Mouse (Mus musculus): ENCODE measurements around the gene Phgr1. TPM values are rescaled to one million over a fixed set of nuclear protein-coding genes. Genes with fewer than 3 reads are reported as not detected.

Gene Phgr1
- total and polyA plus RNA-seq, 2 experiments from 2014 or later: not detected

GRCm38 (mm10) chr2:118754143-118754542 lies 18.4 kb upstream of the Phgr1 start:
- 95% methylated on average over 5 of the region's 5 CpGs for WGBS
- DNase-seq (ENCODE audit: low spot score): no peak
- no peaks in the 10 kb centered on the region for H3K27me3 ChIP-seq (ENCODE audit: insufficient read depth, low read length)

GRCm38 (mm10) chr2:118755407-118755806 lies 17.2 kb upstream of the Phgr1 start:
- TF ChIP-seq CTCF (IDR thresholded peaks at IDR 0.05): no peak
- no peak overlapping the region for H3K27ac ChIP-seq (ENCODE audit: low read depth, low read length)
- 81% methylated on average over 6 of the region's 6 CpGs for WGBS

More at GRCm38 (mm10) chr2:118754143-118754542, 18.4 kb upstream of the Phgr1 start:
- no peak for ATAC-seq (ENCODE audit: low FRiP score)
- no peak overlapping the region for H3K9ac ChIP-seq (replicated peaks; ENCODE audit: low read length, poor library complexity, severe bottlenecking)
- H3K4me2 ChIP-seq (ENCODE audit: low read depth, low read length, poor library complexity, severe bottlenecking): no peak overlapping the region
- no peak for TF ChIP-seq CTCF (IDR thresholded peaks at IDR 0.05)
- no peak overlapping the region for H3K27ac ChIP-seq (ENCODE audit: low read depth, low read length)
- no peak overlapping the region for H3K4me3 ChIP-seq (ENCODE audit: low read depth, low read length)
- 0 out of 2 replicates have a peak, but pooled peaks cover 2% of the 10 kb centered on the region for H3K36me3 ChIP-seq (ENCODE audit: insufficient read depth, low read length)
- no peaks in the 10 kb centered on the region; the same call in 1 of the 2 replicates for H3K4me1 ChIP-seq (ENCODE audit: insufficient read depth, low read length)
- H3K9me3 ChIP-seq (ENCODE audit: low read length): no peaks in the 10 kb centered on the region

GRCm38 (mm10) chr2:118756103-118756502 lies 16.5 kb upstream of the Phgr1 start:
- DNase-seq (ENCODE audit: low spot score): no peak

More at GRCm38 (mm10) chr2:118755407-118755806, 17.2 kb upstream of the Phgr1 start:
- H3K27me3 ChIP-seq (ENCODE audit: insufficient read depth, low read length): no peaks in the 10 kb centered on the region
- H3K36me3 ChIP-seq (ENCODE audit: insufficient read depth, low read length): no peaks in the 10 kb centered on the region
- ATAC-seq (ENCODE audit: low FRiP score): no peak
- no peak overlapping the region for H3K4me2 ChIP-seq (ENCODE audit: low read depth, low read length, poor library complexity, severe bottlenecking)
- H3K4me3 ChIP-seq (ENCODE audit: low read depth, low read length): no peak overlapping the region
- H3K9me3 ChIP-seq (ENCODE audit: low read length): no peaks in the 10 kb centered on the region
- no peak overlapping the region for H3K9ac ChIP-seq (replicated peaks; ENCODE audit: low read length, poor library complexity, severe bottlenecking)
- DNase-seq (ENCODE audit: low spot score): no peak
- no peaks in the 10 kb centered on the region for H3K4me1 ChIP-seq (ENCODE audit: insufficient read depth, low read length)

DNA sequence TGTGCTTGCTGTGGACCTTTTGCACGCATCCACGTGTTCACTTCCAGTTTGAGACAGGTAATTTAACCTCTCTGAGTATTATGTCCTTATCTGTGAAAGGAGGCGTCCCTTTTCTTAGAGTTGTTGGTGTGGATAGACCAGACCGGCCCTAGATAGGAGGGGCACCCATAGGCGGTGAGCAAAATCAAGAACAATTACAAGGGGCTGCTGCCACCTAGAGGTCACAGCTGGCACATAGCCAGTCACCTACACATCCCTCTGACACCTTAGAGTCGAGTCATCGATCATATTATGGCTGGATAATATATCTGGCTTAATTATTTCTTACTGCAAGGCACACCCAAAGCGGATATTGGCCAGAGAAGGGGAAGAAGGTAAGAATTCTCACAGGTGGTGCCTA lies 12.7 kb upstream of the Phgr1 start:
- Histone ChIP-seq H3K36me3 (ENCODE audit: insufficient read depth, low read length) (no peaks in the 10 kb centered on the region), H3K4me2 (ENCODE audit: low read depth, low read length, poor library complexity, severe bottlenecking) (no peak overlapping the region), H3K27ac (ENCODE audit: low read depth, low read length) (no peak overlapping the region), H3K9me3 (ENCODE audit: low read length) (no peaks in the 10 kb centered on the region), H3K9ac (replicated peaks; ENCODE audit: low read length, poor library complexity, severe bottlenecking) (no peak overlapping the region), H3K4me1 (ENCODE audit: insufficient read depth, low read length) (peaks cover 8% of the 10 kb centered on the region), H3K27me3 (ENCODE audit: insufficient read depth, low read length) (no peaks in the 10 kb centered on the region), H3K4me3 (ENCODE audit: low read depth, low read length) (no peak overlapping the region)
- 15% methylated on average over 8 of the region's 8 CpGs for WGBS
- peak; percentile 88 for DNase-seq (ENCODE audit: low spot score)
- peak; percentile 67 for ATAC-seq (ENCODE audit: low FRiP score)
- peak; percentile 89 for TF ChIP-seq CTCF (IDR thresholded peaks at IDR 0.05)

More at GRCm38 (mm10) chr2:118756103-118756502, 16.5 kb upstream of the Phgr1 start:
- no peaks in the 10 kb centered on the region for H3K9me3 ChIP-seq (ENCODE audit: low read length)
- no peak for ATAC-seq (ENCODE audit: low FRiP score)
- H3K4me2 ChIP-seq (ENCODE audit: low read depth, low read length, poor library complexity, severe bottlenecking): no peak overlapping the region
- H3K36me3 ChIP-seq (ENCODE audit: insufficient read depth, low read length): no peaks in the 10 kb centered on the region
- WGBS: 87% methylated on average over 4 of the region's 4 CpGs
- no peak overlapping the region for H3K4me3 ChIP-seq (ENCODE audit: low read depth, low read length)
- no peak for TF ChIP-seq CTCF (IDR thresholded peaks at IDR 0.05)
- H3K27ac ChIP-seq (ENCODE audit: low read depth, low read length): no peak overlapping the region
- H3K4me1 ChIP-seq (ENCODE audit: insufficient read depth, low read length): no peaks in the 10 kb centered on the region
- no peaks in the 10 kb centered on the region for H3K27me3 ChIP-seq (ENCODE audit: insufficient read depth, low read length)
- no peak overlapping the region for H3K9ac ChIP-seq (replicated peaks; ENCODE audit: low read length, poor library complexity, severe bottlenecking)

DNA sequence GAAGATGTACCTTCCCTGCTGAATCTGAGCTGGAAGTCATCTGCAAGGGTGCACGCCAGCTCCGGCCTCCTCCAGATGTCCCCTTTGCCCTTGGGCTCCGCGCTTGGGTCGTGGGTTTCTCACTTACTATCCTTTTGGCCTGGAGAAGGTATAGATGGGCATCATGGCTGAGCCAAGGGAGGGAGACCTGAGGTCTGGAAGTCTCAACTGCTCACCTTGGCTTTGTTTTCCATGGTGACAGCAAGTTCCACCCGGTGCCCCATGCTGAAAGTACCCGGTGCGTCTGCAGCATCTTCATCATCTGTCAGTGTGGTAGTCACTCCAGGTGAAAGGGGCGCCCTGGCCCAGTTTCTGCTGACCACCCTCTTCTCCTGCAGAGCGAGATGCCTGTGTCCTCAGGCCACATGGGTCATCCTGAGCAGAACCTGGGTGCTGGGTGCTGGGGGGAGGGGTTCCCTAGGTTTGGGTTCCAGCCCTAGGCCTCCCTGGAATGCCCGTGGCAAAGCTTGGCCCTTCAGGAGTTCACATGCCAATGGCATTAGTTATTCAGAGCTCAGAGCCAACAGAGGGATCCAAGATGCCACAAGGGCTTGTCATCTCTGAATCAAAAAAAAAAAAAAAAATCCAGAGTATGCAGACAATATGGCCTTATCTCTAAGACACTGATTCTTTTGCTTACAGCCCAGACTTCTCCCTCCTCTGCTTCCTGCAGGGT lies 12.1 kb upstream of the Phgr1 start:
- H3K36me3 ChIP-seq (ENCODE audit: insufficient read depth, low read length): no peaks in the 10 kb centered on the region
- H3K4me3 ChIP-seq (ENCODE audit: low read depth, low read length): no peak overlapping the region
- no peak overlapping the region for H3K9ac ChIP-seq (replicated peaks; ENCODE audit: low read length, poor library complexity, severe bottlenecking)
- no peak overlapping the region for H3K27ac ChIP-seq (ENCODE audit: low read depth, low read length)
- ATAC-seq (ENCODE audit: low FRiP score) (no peak), DNase-seq (ENCODE audit: low spot score) (no peak)
- H3K27me3 ChIP-seq (ENCODE audit: insufficient read depth, low read length): no peaks in the 10 kb centered on the region
- WGBS: 85% methylated on average over 11 of the region's 11 CpGs
- H3K4me1 ChIP-seq (ENCODE audit: insufficient read depth, low read length): peaks cover 8% of the 10 kb centered on the region
- no peak for TF ChIP-seq CTCF (IDR thresholded peaks at IDR 0.05)
- H3K4me2 ChIP-seq (ENCODE audit: low read depth, low read length, poor library complexity, severe bottlenecking): no peak overlapping the region
- H3K9me3 ChIP-seq (ENCODE audit: low read length): no peaks in the 10 kb centered on the region

DNA sequence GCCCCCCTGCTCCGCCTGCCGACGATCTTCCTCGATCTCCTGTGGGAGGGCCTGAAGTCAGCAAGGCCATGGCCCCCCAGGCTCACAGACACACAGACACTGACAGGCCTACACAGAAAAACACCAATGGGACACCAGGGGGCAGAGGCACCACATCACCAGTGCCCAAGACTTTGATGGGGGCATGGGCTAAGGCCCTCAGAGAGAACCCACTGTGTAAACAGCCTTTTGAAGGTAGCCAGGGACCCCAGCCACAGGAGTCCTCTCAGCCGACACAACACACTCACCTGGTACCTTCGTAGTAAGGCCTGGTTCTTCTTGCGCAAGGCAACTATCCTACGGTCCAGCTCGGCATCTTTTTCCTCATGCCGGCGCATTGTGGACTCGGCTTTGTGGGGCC lies 11.2 kb upstream of the Phgr1 start:
- DNase-seq (ENCODE audit: low spot score): no peak

More for the DNA sequence above, 11.2 kb upstream of the Phgr1 start:
- Histone ChIP-seq H3K9me3 (ENCODE audit: low read length) (no peaks in the 10 kb centered on the region), H3K27me3 (ENCODE audit: insufficient read depth, low read length) (no peaks in the 10 kb centered on the region), H3K36me3 (ENCODE audit: insufficient read depth, low read length) (no peaks in the 10 kb centered on the region), H3K4me1 (ENCODE audit: insufficient read depth, low read length) (peaks cover 8% of the 10 kb centered on the region), H3K4me2 (ENCODE audit: low read depth, low read length, poor library complexity, severe bottlenecking) (peak overlapping the region; percentile 33; the same call in 1 of the 2 replicates), H3K9ac (replicated peaks; ENCODE audit: low read length, poor library complexity, severe bottlenecking) (peak overlapping the region; percentile 39; the same call in 1 of the 2 replicates), H3K4me3 (ENCODE audit: low read depth, low read length) (no peak overlapping the region), H3K27ac (ENCODE audit: low read depth, low read length) (no peak overlapping the region; the same call in 1 of the 2 replicates)
- ATAC-seq (ENCODE audit: low FRiP score): no peak
- TF ChIP-seq CTCF (IDR thresholded peaks at IDR 0.05): peak; percentile 57
- 83% methylated on average over 12 of the region's 12 CpGs for WGBS
